Mouse (Mus musculus) right cerebral cortex, postnatal 25 days (tissue): Measurements from ENCODE around the gene Etnk2.
"Not testable (repeated sequence)": the region's sequence is repeated elsewhere in the genome, so short reads cannot be mapped to it uniquely, and the experiment has no call there.

Experiments
- DNase-seq: peaks from one replicate; pipeline ENCODE4 v3.0.0; 2022

Etnk2 gene

GRCm38 (mm10) chr1:133363276-133364021, at the start of gene Etnk2:
Etnk2 (plus strand) TSS chr1:133363572.
- DNase-seq = peak; percentile 73

GRCm38 (mm10) chr1:133314364-133314763, 49.0 kb upstream of the Etnk2 start:
- no peak for DNase-seq

GRCm38 (mm10) chr1:133315775-133316174, 47.6 kb upstream of the Etnk2 start:
- no peak for DNase-seq

GRCm38 (mm10) chr1:133316577-133316976, 46.8 kb upstream of the Etnk2 start:
- DNase-seq = no peak

- DNase-seq = no peak
These were observed 46.2 kb upstream of the Etnk2 start for GRCm38 (mm10) chr1:133317149-133317548.

GRCm38 (mm10) chr1:133321267-133321925, 42.0 kb upstream of the Etnk2 start, which contains the start of gene Kiss1:
Kiss1 (plus strand) TSS chr1:133321875.
- DNase-seq = no peak

- no peak for DNase-seq
These were observed 40.0 kb upstream of the Etnk2 start for GRCm38 (mm10) chr1:133323333-133323732.

- no peak for DNase-seq
These were observed 37.4 kb upstream of the Etnk2 start for GRCm38 (mm10) chr1:133325951-133326350.

- DNase-seq = no peak
These were observed 36.3 kb upstream of the Etnk2 start for GRCm38 (mm10) chr1:133327094-133327493.

- no peak for DNase-seq
These were observed 35.0 kb upstream of the Etnk2 start for GRCm38 (mm10) chr1:133328299-133328795.

GRCm38 (mm10) chr1:133328896-133329637, 34.3 kb upstream of the Etnk2 start:
- no peak for DNase-seq

GRCm38 (mm10) chr1:133329638-133329964, 33.8 kb upstream of the Etnk2 start:
- no peak for DNase-seq

- no peak for DNase-seq
These were observed 32.2 kb upstream of the Etnk2 start for GRCm38 (mm10) chr1:133331142-133331541.

- DNase-seq = no peak
These were observed 30.5 kb upstream of the Etnk2 start for GRCm38 (mm10) chr1:133332656-133333430.

- no peak for DNase-seq
These were observed 29.4 kb upstream of the Etnk2 start for GRCm38 (mm10) chr1:133333937-133334336.

- not testable (repeated sequence) for DNase-seq
These were observed 23.0 kb upstream of the Etnk2 start for GRCm38 (mm10) chr1:133340403-133340802.

- no peak for DNase-seq
These were observed 19.0 kb upstream of the Etnk2 start for GRCm38 (mm10) chr1:133344357-133344756.

GRCm38 (mm10) chr1:133346531-133346930, 16.8 kb upstream of the Etnk2 start:
- no peak for DNase-seq

GRCm38 (mm10) chr1:133347226-133347625, 16.1 kb upstream of the Etnk2 start:
- no peak for DNase-seq

- no peak for DNase-seq
These were observed 15.5 kb upstream of the Etnk2 start for GRCm38 (mm10) chr1:133347693-133348520.

- no peak for DNase-seq
These were observed 13.2 kb upstream of the Etnk2 start, which contains the start of gene Ren1 for GRCm38 (mm10) chr1:133350210-133350609. Ren1 (plus strand) TSS chr1:133350510.

GRCm38 (mm10) chr1:133351762-133352161, 11.6 kb upstream of the Etnk2 start:
- no peak for DNase-seq
